Mouse (Mus musculus): ENCODE results near the gene Fap. TPM values are rescaled to one million over a fixed set of nuclear protein-coding genes. Genes with fewer than 3 reads are reported as not detected.

Gene Fap
- polyA plus RNA-seq, 1 experiment from 2014 or later: 11.7 TPM

GRCm38 (mm10) chr2:62495407-62495806 is 78.5 kb downstream of the Fap start:
- WGBS: 84% methylated on average over 4 of the region's 4 CpGs
- no peak overlapping the region for H3K4me3 ChIP-seq (ENCODE audit: low read depth, low read length)

GRCm38 (mm10) chr2:62489832-62490231 is 84.0 kb downstream of the Fap start:
- Histone ChIP-seq H3K4me1 (ENCODE audit: control insufficient read depth, insufficient read depth, low read length) (no peaks in the 10 kb centered on the region), H3K9me3 (ENCODE audit: control insufficient read depth, low read length) (no peaks in the 10 kb centered on the region), H3K27ac (ENCODE audit: low read depth, low read length) (no peak overlapping the region), H3K4me3 (ENCODE audit: low read depth, low read length) (no peak overlapping the region), H3K27me3 (ENCODE audit: control insufficient read depth, insufficient read depth, low read length) (no peaks in the 10 kb centered on the region), H3K9ac (ENCODE audit: low read length) (no peak overlapping the region), H3K4me2 (ENCODE audit: low read depth) (no peak overlapping the region), H3K36me3 (ENCODE audit: control insufficient read depth, insufficient read depth, low read length) (no peaks in the 10 kb centered on the region)
- DNase-seq (ENCODE audit: low spot score) (no peak), ATAC-seq (ENCODE audit: insufficient read depth, low FRiP score, low TSS enrichment) (no peak)
- 91% methylated on average over 6 of the region's 6 CpGs for WGBS

More at GRCm38 (mm10) chr2:62495407-62495806, 78.5 kb downstream of the Fap start:
- Histone ChIP-seq H3K9me3 (ENCODE audit: control insufficient read depth, low read length) (no peaks in the 10 kb centered on the region), H3K36me3 (ENCODE audit: control insufficient read depth, insufficient read depth, low read length) (no peaks in the 10 kb centered on the region), H3K4me1 (ENCODE audit: control insufficient read depth, insufficient read depth, low read length) (no peaks in the 10 kb centered on the region), H3K4me2 (ENCODE audit: low read depth) (no peak overlapping the region), H3K27ac (ENCODE audit: low read depth, low read length) (no peak overlapping the region), H3K27me3 (ENCODE audit: control insufficient read depth, insufficient read depth, low read length) (no peaks in the 10 kb centered on the region), H3K9ac (ENCODE audit: low read length) (no peak overlapping the region)
- DNase-seq (ENCODE audit: low spot score) (no peak), ATAC-seq (ENCODE audit: insufficient read depth, low FRiP score, low TSS enrichment) (no peak)

- Histone ChIP-seq H3K4me1 (ENCODE audit: control insufficient read depth, insufficient read depth, low read length) (no peaks in the 10 kb centered on the region), H3K27ac (ENCODE audit: low read depth, low read length) (no peak overlapping the region), H3K4me3 (ENCODE audit: low read depth, low read length) (no peak overlapping the region), H3K4me2 (ENCODE audit: low read depth) (no peak overlapping the region), H3K27me3 (ENCODE audit: control insufficient read depth, insufficient read depth, low read length) (no peaks in the 10 kb centered on the region), H3K9ac (ENCODE audit: low read length) (no peak overlapping the region), H3K36me3 (ENCODE audit: control insufficient read depth, insufficient read depth, low read length) (no peaks in the 10 kb centered on the region), H3K9me3 (ENCODE audit: control insufficient read depth, low read length) (no peaks in the 10 kb centered on the region)
- DNase-seq (ENCODE audit: low spot score) (no peak), ATAC-seq (ENCODE audit: insufficient read depth, low FRiP score, low TSS enrichment) (no peak)
- 80% methylated on average over 3 of the region's 3 CpGs for WGBS
Measured at GRCm38 (mm10) chr2:62484906-62485305, 89.0 kb downstream of the Fap start.

GRCm38 (mm10) chr2:62483550-62483949 is 90.3 kb downstream of the Fap start, which contains the start of gene Gcg:
Gcg (minus strand) TSS chr2:62483650.
- DNase-seq (ENCODE audit: low spot score) (no peak), ATAC-seq (ENCODE audit: insufficient read depth, low FRiP score, low TSS enrichment) (no peak)
- 87% methylated on average over 9 of the region's 9 CpGs for WGBS
- no peaks in the 10 kb centered on the region for H3K4me1 ChIP-seq (ENCODE audit: control insufficient read depth, insufficient read depth, low read length)
- no peaks in the 10 kb centered on the region for H3K36me3 ChIP-seq (ENCODE audit: control insufficient read depth, insufficient read depth, low read length)
- no peak within 1 kb of the TSS for H3K9ac ChIP-seq (ENCODE audit: low read length)
- H3K4me2 ChIP-seq (ENCODE audit: low read depth): no peak within 1 kb of the TSS
- no peak within 1 kb of the TSS for H3K4me3 ChIP-seq (ENCODE audit: low read depth, low read length)
- no peaks in the 10 kb centered on the region for H3K9me3 ChIP-seq (ENCODE audit: control insufficient read depth, low read length)
- no peaks in the 10 kb centered on the region for H3K27me3 ChIP-seq (ENCODE audit: control insufficient read depth, insufficient read depth, low read length)
- H3K27ac ChIP-seq (ENCODE audit: low read depth, low read length): no peak within 1 kb of the TSS

- 79% methylated on average over 9 of the region's 9 CpGs for WGBS
- Histone ChIP-seq H3K27ac (ENCODE audit: low read depth, low read length) (no peak overlapping the region), H3K27me3 (ENCODE audit: control insufficient read depth, insufficient read depth, low read length) (no peaks in the 10 kb centered on the region), H3K9me3 (ENCODE audit: control insufficient read depth, low read length) (no peaks in the 10 kb centered on the region), H3K4me3 (ENCODE audit: low read depth, low read length) (no peak overlapping the region), H3K4me1 (ENCODE audit: control insufficient read depth, insufficient read depth, low read length) (no peaks in the 10 kb centered on the region), H3K36me3 (ENCODE audit: control insufficient read depth, insufficient read depth, low read length) (no peaks in the 10 kb centered on the region), H3K4me2 (ENCODE audit: low read depth) (no peak overlapping the region), H3K9ac (ENCODE audit: low read length) (no peak overlapping the region)
- ATAC-seq (ENCODE audit: insufficient read depth, low FRiP score, low TSS enrichment) (no peak), DNase-seq (ENCODE audit: low spot score) (no peak)
Measured at GRCm38 (mm10) chr2:62480285-62481198, 93.3 kb downstream of the Fap start.

GRCm38 (mm10) chr2:62469551-62469950 is 104.3 kb downstream of the Fap start:
- Histone ChIP-seq H3K27ac (ENCODE audit: low read depth, low read length) (no peak overlapping the region), H3K36me3 (ENCODE audit: control insufficient read depth, insufficient read depth, low read length) (no peaks in the 10 kb centered on the region), H3K9ac (ENCODE audit: low read length) (no peak overlapping the region), H3K27me3 (ENCODE audit: control insufficient read depth, insufficient read depth, low read length) (no peaks in the 10 kb centered on the region), H3K4me1 (ENCODE audit: control insufficient read depth, insufficient read depth, low read length) (no peaks in the 10 kb centered on the region), H3K4me3 (ENCODE audit: low read depth, low read length) (no peak overlapping the region), H3K4me2 (ENCODE audit: low read depth) (no peak overlapping the region), H3K9me3 (ENCODE audit: control insufficient read depth, low read length) (no peaks in the 10 kb centered on the region)
- DNase-seq (ENCODE audit: low spot score): no peak
- ATAC-seq (ENCODE audit: insufficient read depth, low FRiP score, low TSS enrichment): no peak
- 88% methylated on average over 9 of the region's 9 CpGs for WGBS

- Histone ChIP-seq H3K4me3 (ENCODE audit: low read depth, low read length) (no peak overlapping the region), H3K27ac (ENCODE audit: low read depth, low read length) (no peak overlapping the region), H3K4me1 (ENCODE audit: control insufficient read depth, insufficient read depth, low read length) (no peaks in the 10 kb centered on the region), H3K4me2 (ENCODE audit: low read depth) (no peak overlapping the region), H3K27me3 (ENCODE audit: control insufficient read depth, insufficient read depth, low read length) (no peaks in the 10 kb centered on the region), H3K9me3 (ENCODE audit: control insufficient read depth, low read length) (no peaks in the 10 kb centered on the region), H3K36me3 (ENCODE audit: control insufficient read depth, insufficient read depth, low read length) (no peaks in the 10 kb centered on the region), H3K9ac (ENCODE audit: low read length) (no peak overlapping the region)
- no peak for DNase-seq (ENCODE audit: low spot score)
- 88% methylated on average over 2 of the region's 2 CpGs for WGBS
- no peak for ATAC-seq (ENCODE audit: insufficient read depth, low FRiP score, low TSS enrichment)
Measured at GRCm38 (mm10) chr2:62463287-62463686, 110.6 kb downstream of the Fap start.

GRCm38 (mm10) chr2:62462174-62462573 is 111.7 kb downstream of the Fap start:
- Histone ChIP-seq H3K36me3 (ENCODE audit: control insufficient read depth, insufficient read depth, low read length) (no peaks in the 10 kb centered on the region), H3K9ac (ENCODE audit: low read length) (no peak overlapping the region), H3K27ac (ENCODE audit: low read depth, low read length) (no peak overlapping the region), H3K4me2 (ENCODE audit: low read depth) (no peak overlapping the region), H3K27me3 (ENCODE audit: control insufficient read depth, insufficient read depth, low read length) (no peaks in the 10 kb centered on the region), H3K9me3 (ENCODE audit: control insufficient read depth, low read length) (no peaks in the 10 kb centered on the region), H3K4me3 (ENCODE audit: low read depth, low read length) (no peak overlapping the region), H3K4me1 (ENCODE audit: control insufficient read depth, insufficient read depth, low read length) (no peaks in the 10 kb centered on the region)
- DNase-seq (ENCODE audit: low spot score): no peak
- WGBS: 86% methylated on average over 2 of the region's 2 CpGs
- no peak for ATAC-seq (ENCODE audit: insufficient read depth, low FRiP score, low TSS enrichment)

GRCm38 (mm10) chr2:62460815-62461450 is 112.9 kb downstream of the Fap start:
- ATAC-seq (ENCODE audit: insufficient read depth, low FRiP score, low TSS enrichment): no peak
- WGBS: 90% methylated on average over 12 of the region's 12 CpGs
- H3K27ac ChIP-seq (ENCODE audit: low read depth, low read length): no peak overlapping the region

More at GRCm38 (mm10) chr2:62460815-62461450, 112.9 kb downstream of the Fap start:
- no peaks in the 10 kb centered on the region for H3K27me3 ChIP-seq (ENCODE audit: control insufficient read depth, insufficient read depth, low read length)
- H3K9me3 ChIP-seq (ENCODE audit: control insufficient read depth, low read length): no peaks in the 10 kb centered on the region
- no peak overlapping the region for H3K4me3 ChIP-seq (ENCODE audit: low read depth, low read length)
- no peak overlapping the region for H3K9ac ChIP-seq (ENCODE audit: low read length)
- H3K4me2 ChIP-seq (ENCODE audit: low read depth): no peak overlapping the region
- no peaks in the 10 kb centered on the region for H3K36me3 ChIP-seq (ENCODE audit: control insufficient read depth, insufficient read depth, low read length)
- no peaks in the 10 kb centered on the region for H3K4me1 ChIP-seq (ENCODE audit: control insufficient read depth, insufficient read depth, low read length)
- no peak for DNase-seq (ENCODE audit: low spot score)

All from neural tube, embryonic 11.5 days (tissue).